Mouse (Mus musculus): ENCODE results near the gene Tmem98. TPM values are rescaled to one million over a fixed set of nuclear protein-coding genes. Genes with fewer than 3 reads are reported as not detected.

Tmem98 gene
- polyA plus RNA-seq (2012; ENCODE audit: low replicate concordance) = 0.22 TPM in 1 of 2 replicates, not detected in the other

GRCm38 (mm10) chr11:80809993-80810821 is at the start of gene Tmem98:
Gene Tmem98, plus strand, starts transcription at chr11:80810175.

DNA sequence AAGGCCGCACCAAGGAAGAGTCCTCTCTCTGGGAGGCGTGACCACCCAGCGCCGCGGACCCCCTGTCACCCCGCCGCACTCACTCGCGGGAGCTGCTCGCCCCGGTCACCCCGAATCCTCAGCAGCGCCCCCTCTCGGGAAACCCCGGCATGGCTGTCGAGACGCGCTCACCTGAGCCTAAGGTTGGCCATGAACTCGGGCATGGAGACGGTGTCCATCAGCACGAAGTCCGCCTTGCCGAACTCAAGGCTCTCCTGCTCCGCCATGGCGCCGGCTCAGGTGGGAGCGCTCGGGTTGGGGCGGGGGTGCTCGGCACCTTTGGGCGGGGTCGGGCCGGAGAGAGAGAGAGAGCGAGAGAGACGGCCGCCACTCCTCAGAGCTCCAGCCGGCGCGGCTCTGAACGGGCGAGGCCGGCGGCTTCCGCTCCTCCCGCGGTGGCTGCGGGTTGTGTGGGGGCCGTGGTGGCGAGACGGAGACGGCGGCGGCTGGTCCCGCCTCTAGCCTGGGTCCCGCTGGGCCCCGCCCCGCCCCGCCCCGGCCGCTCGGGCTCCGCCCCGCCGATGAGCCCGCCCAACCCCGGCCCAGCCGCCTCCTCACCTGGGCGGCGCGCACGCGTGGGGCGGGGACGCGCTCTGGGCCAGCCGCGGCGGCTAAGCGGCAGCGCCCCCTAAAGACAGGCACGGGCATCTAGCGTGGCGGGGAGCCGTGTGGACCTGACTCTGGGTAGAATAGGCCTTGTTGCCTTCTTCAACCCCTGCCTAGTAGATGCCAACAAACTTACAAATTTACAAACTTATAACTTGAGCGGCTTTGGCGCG is 30.2 kb upstream of the Tmem98 start, which contains the start of gene Myo1d:
Gene Myo1d, minus strand, starts transcription at position 499 of the 818 bp plus-strand sequence.

DNA sequence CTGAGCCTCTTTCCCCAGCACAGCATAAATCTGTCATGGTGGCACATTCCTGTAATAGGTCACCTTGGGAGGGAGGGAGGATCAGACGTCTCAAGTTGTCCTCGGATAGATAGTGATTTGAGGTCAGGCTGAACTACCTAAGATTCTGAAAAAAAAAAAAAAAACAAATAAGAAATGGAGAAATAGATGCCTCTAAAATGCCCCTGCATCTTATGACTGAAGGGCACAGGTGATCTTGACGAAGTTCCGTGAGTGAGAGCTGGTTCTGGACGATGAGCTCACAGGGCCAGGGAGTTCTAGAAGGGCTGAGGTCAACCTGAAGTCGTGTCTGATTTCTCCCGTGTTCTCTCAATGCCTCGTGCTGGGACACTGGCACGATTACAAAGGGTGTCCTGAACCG is 48.1 kb downstream of the Tmem98 start, which contains the start of gene Spaca3:
Gene Spaca3, plus strand, starts transcription at position 301 of the 400 bp plus-strand sequence.

Other genes starting within 250 kb of the Tmem98 start
- gene Myo1d, start 30.1 kb upstream of the Tmem98 start, polyA plus RNA-seq (2012; ENCODE audit: low replicate concordance) = 3.1 and 6.7 TPM in 2 replicates
- gene Spaca3, start 48.2 kb downstream of the Tmem98 start, polyA plus RNA-seq (2012; ENCODE audit: low replicate concordance) = not detected in 2 replicates

All from hematopoietic multipotent progenitor cell, adult 10-12 weeks (in vitro differentiated cells).